Mouse (Mus musculus) retina, postnatal 7 days (tissue): ENCODE measurements at regions not wholly inside any gene's neighbourhood (a gene's known extent, or its start where the extent isn't known, plus 50 kb on each side); places are given as distances from the start of the nearest gene placed in this dataset.
"Not testable (repeated sequence)": the region's sequence is repeated elsewhere in the genome, so short reads cannot be mapped to it uniquely, and the experiment has no call there.

ENCODE experiments used
- DNase-seq: peaks from one replicate; pipeline ENCODE4 v3.0.0-alpha.2; 2012; ENCODE audit warnings: low read depth, low spot score

DNA sequence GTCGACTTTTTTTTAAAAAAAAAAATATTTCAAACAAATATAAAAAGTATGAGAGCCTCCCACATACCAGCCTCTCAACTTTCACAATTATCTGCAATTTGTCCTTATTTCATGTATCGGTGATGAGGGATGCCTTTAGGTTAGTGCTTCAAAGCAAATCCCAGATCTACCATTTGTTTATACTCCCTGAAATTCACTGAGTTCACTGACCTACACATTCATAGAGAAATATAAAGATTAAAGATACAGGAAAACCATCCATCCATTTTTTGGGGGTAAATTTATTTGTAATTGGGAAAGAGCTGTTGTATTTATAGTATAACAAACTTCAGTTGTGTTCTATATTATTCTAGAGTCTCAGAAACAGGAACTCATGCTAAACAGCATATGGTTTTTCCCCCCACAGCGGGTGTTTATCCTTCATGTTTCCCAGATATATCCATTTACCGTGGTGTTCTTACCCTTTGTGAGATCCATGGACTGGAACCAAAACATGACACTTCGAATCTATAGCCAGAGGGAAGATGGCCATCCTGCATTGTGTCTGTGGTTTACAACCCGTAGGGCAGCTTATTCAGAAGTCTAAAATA, 120.1 kb upstream of the Cpsf6 start:
- DNase-seq, result no peak

DNA sequence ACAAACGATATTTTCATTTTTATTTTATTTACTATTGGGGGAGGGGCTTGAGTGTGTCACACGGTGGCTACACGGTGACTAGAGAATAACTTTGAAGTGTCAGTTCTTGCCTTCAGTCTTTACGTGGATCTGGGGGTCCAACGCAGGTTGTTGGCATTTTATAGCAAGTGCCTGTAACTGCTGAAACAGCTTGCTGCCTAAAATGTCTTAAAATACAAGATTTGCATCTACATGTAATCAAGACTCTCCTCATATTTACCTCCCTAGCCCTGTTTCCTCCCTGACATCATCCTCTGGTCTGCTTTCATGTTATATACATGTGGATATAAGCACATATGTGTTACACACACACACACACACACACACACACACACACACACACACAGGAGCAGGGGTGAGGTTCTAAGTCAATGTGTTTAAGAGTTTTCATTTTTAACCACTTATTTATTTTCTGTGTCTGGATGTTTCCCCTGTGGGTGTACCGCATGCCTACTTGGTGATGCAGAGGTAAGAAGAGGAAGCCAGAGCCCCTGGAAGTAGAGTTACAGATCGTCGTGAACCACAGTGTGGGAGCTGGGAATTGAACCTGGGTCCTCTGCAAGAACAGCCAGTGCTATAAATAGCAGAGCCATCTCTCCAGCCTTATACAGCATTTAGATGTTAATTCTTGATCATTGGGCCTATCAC, 119.5 kb upstream of the Cpsf6 start:
- DNase-seq, result no peak

DNA sequence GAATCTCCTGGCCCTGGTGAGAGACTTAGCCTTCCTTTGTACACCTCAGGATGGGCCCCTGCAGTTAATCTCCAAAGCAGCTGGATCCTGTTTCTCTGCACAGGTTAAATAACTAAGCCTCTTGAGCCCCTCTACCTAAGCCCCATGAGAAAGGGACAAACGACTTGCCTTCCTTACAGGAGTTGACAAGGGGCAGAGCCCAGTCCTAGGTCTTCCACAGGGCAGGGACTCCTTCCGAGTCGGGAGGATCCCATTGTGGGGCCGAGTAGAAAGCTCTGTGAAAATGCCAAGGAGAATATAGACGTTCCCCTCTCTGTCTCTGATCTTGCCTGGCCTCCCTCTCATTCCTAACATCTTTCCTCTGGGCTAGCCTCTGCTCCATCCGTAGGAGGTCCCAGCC, 118.7 kb upstream of the Cpsf6 start:
- no peak for DNase-seq

DNA sequence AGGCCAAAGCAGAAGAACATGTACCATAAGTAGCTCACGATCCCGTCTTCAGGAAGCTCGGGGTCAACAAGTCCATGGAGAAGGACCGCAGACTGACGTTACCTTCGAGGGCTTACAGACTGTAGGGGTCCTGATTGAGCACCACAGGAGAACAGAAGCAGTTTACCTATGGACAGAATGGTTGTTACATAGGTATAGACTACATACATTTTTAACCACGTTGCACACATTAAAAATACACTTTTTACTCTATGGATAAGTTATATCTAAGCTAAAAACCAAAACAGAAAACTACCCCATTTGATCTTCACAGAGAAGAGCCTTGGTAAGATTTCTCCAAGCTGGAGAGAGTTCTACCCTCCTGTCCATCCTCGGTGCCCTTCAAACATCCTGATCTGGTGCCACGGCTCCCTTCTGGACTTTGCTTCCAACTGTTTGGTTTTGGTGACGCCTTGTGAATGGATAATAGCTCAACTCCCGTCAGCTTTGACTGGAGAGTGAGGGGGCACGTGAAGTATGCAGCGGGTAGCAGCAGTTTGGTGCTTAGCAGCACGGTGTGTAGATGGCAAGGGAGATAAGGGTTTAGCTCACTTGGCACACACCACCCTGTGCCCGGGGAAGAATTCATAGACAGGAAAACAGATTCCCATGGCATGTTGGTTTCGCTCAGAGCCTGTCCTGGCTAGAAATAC, 117.9 kb upstream of the Cpsf6 start:
- no peak for DNase-seq

DNA sequence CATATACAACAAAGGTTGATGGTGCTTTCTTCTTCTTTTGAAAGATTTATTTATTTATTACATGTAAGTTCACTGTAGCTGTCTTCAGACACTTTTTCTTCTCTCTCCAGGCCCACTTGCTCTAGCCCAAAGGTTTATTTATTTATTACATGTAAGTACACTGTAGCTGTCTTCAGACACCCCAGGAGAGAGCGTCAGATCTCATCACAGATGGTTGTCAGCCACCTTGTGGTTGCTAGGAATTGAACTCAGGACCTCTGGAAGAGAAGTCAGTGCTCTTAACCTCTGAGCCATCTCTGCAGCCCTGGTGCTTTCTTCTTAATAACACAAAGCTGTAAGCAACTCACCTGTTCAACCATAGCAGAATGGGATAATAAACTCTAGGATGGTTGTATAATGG, 117.3 kb upstream of the Cpsf6 start:
- not testable (repeated sequence) for DNase-seq

DNA sequence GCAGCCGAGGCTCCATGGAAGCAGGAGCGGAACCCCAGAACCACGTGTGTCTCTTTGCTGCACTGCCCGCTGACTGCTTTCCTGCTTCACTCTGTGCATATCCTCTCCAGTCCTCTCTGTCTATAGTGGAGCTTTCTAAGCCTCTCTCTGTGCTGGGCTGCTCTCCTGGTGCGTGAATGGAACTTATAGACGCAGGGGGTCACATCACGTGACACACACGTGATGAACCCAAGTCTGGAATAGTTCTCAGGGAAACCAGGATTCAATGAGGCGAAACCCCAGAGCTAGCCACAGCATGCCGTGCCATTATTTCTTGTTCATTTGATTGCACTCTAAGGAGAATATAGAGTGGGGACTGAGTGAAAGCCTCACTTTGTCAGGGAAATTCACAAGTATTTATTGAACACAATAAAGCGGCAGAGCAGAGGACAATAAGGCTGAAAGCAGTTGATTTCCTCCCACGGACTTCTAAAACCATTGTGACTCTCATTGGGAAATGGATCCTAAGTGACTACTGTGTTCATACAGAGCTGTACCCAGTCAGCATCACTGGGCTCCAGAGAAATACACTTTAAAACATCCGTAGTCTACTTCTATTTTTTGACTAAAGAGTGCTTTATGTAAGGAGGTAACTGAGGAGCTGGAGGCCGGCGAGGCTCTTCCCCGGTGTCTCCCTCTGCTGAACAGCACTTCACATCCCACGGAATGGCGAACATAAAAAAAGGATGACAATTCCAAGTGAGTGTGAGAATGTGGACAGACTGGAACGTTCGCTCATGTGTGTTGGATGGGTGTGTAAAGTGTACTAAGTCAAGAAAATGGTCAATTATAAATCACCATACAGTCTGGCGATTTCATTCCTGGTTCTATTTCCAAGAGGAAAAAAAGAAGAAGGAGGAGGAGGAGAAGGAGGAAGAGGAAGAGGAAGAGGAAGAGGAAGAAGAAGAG, 116.5 kb upstream of the Cpsf6 start:
- DNase-seq, result no peak

DNA sequence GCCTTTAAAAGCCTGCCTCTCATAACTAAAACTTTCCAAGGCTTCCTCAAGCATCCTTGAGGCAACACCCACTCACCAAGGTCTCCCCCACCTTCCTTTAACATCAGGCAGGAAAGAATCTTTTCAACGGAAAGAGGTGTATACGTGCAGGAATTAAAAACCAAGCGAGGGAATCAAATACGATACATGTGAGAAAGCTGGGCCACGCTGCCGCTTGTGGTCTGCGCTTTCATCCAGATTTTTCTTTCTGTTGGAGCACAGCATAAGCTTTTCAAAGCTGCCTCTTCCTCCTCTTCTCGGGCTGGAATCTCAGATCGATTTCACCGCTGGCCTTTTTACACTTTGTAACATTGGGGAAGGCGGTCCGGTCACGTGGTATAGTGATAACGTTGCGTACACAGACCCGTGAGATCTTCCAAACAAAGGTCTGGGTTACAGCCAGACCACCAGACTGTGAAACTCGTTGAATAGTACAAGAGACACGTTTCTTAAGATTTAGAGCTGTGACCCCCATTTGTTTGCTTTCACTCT, 114.4 kb upstream of the Cpsf6 start:
- no peak for DNase-seq

DNA sequence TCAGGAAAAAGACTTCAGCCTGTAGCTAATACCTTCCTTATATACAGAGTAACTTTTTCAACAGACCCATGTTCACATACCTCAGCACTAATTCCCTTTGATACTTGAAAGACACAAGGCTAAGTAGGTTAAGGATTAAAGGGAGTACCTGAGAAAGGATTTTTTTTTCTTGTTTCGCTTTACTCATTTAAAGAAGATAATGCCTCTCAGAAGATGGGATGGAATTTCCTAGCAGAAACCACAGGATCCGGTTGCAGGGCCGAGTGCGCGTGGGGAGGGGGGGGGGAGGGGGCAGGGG, 114.0 kb upstream of the Cpsf6 start:
- DNase-seq, result no peak

DNA sequence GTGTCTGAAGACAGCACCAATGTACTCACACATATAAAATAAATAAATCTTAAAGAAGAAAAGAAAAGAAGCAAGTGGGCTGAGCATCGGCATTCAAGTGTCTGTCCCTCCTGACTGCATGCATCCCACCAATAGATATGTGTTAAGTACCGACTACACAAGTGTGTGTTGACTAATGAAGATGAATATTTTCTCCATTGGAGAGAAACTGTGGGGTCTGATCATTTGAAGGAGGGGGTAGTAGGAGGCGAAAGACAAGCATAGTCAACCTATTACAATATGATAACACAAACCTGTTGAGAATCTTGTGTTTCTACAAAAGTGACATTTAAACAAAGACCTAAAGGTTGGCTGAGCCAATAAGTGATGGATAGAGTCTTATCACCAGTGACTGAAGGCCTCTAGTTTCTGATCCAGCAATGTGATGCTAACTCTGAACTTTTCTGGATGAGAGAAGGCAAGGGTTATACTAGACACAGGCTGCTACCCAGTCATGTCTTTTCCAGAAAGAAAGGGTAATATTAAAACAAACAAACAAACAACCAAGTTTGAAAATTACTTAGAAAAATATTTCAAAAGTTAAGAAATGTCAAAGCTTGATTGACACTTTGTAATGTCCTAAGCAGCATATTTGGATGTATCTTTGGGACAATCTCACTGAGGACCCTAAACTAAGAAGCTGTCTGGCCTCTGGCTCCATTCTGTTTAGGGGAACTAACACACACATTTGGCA, 113.4 kb upstream of the Cpsf6 start:
- DNase-seq, result no peak

DNA sequence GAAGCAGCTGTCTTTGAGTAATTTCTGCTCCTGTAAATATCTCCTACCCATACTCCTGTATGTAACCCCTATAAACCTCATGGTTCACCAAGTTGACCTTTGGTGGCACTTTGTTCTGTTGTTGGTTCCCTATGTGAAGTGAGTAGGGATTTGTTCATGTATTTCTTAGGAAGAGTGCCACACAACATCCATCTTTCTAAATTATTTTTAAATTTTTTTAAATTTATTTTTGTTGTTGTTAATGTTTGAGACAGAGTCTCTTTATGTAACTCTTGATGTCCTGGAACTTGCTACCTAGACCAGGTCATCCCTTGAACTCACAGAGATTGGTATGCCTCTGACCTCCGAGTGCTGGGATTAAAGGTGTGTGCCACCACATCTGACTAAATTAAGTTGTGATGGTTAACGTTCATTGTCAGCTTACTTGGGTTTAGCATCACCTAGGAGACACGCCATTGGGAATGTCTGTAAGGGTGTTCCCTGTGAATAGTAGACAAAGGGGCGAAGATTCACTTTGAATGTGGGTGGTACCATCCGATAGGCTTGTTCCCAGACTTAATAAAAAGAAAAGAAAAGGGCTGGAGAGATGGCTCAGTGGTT, 112.7 kb upstream of the Cpsf6 start:
- DNase-seq, result no peak

DNA sequence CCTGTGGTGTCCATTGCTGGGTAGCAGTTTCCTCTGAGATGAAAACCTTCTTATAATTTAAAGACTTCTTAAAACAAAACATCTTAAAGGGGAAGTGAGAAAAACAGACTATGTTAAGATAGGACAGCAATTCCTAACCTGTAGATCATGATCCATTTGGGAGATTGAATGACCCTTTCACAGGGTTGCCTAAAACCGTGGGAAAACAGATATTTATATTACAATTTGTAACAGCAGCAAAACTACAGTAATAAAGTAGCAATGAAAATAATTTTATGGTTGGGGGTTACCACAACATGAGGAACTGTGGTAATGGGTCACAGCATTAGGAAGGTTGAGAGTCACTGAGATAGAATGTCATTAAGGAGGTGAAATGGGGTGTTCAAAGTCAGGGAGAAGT, 111.9 kb upstream of the Cpsf6 start:
- DNase-seq, result no peak

DNA sequence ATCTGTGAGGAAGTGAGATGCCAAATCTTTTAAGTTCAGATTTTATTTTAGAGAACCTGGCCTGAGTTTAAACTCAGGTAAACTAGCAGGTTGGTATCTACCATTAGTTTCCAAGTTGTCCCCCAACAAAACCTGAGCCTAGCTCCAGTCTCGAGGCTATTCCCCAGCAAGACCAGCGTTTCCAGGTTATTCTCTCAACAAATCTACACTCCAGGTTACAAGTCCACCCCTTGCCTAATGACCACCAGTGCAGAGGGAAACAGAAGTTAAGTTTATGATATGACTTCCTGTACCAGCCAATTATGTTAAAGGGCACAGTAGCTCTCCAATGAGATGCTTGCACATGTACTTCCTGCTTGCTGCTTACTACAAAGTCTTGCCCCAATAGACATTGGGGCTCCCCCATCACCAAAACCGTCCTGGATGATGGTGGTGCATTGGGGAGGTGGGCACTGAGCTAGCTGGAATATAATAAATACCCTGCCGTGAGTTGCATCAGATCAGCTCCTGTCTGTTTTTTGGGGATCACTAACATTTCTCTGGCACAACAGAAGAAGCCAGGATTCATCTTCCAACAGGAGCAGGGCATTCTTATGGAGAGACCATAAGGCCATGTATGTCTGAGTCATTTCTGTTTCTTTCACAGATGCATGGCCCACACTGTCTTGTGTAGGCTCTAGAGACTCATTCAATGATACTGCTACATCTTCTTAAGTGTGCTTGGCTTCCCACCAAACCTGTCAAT, 111.2 kb upstream of the Cpsf6 start:
- DNase-seq, result no peak

DNA sequence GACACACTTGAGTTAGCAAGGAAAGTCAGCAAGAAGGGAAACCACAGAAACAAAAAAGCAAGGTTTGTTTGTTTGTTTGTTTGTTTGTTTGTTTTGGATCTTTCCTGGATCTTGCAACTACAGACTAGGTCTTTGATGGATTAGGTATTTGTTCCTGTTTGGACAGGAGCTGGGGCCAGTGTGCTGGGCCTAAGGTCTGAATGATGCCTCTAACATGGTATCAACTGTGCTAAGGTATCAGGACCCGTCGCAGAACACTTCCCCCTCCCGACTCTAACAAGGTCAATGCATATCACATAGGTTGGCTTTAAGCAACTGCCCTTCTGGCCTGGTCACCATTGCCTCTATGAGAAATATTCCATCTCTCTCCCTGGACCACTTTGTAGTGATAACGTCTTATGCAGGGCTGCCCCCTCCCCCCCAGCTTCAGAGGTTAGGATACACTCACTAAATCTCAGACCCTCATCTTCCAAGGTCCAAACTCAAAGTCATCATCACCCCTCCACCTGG, 103.3 kb upstream of the Cpsf6 start:
- DNase-seq, result no peak

DNA sequence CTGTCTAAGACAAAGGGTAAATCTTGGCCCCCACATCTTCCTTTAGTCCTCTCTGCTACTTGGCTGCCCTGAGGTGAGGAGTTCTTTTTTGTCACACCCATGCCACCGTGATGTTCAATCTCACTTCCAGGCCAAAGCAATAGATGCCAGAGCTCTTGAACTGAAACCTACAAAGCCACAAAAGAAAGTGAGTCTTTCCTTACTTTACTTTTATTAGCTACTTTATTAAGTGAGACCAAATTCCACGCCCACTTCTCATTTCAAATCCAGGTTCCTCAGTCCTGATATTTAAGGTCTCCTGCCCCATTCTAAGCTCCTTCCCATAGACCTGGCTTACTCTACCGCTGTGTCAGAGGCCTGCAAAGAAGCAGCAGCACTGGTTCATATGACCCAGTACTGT, 102.5 kb upstream of the Cpsf6 start:
- DNase-seq, result no peak

DNA sequence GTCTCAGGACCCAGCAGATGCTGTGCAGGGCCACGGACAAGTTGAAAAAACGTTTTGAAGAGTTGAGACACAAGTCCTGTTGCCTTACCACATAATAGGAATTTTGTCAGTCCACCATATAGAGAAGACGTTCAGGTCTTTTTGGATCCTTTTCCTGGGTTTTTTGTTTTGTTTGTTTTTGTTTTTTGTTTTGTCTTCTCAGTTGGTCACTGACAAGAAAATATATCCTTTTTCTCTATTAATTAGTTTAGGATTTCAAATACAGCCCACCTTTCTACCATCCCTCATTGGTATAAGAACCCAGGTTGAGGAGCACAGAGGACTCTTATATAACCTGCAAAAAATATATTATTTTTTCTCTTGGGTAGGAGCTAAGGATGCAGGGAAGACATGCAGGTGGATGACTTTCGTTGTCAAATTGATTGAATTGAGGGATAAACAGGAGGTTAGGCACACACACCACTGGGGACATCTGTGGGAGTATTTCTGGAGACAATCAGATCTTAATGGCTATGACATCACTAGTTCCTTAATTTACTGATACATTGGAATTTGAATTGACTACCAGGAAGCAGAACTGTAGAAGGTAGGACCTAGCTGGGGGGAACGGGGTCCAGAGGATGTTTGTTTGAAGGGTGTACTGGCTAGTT, 101.7 kb upstream of the Cpsf6 start:
- no peak for DNase-seq

DNA sequence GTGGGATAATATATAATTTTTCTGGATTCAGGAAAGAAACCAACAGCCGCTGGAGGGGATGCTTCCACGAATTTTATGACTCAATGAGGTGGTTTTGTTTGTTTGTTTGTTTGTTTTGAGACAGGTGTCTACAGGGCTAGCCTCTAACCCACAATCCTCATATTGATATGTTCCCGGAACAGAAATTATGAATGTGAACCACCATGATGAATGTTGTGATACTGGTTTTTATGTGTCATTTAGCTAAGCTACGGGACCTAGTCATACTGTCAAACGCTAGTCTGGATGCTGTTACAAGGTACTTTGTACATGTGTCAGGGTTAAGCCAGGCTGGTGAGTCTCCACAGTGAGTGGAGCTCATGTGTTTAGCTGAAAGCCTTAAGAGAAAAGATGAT, 100.6 kb upstream of the Cpsf6 start:
- no peak for DNase-seq

DNA sequence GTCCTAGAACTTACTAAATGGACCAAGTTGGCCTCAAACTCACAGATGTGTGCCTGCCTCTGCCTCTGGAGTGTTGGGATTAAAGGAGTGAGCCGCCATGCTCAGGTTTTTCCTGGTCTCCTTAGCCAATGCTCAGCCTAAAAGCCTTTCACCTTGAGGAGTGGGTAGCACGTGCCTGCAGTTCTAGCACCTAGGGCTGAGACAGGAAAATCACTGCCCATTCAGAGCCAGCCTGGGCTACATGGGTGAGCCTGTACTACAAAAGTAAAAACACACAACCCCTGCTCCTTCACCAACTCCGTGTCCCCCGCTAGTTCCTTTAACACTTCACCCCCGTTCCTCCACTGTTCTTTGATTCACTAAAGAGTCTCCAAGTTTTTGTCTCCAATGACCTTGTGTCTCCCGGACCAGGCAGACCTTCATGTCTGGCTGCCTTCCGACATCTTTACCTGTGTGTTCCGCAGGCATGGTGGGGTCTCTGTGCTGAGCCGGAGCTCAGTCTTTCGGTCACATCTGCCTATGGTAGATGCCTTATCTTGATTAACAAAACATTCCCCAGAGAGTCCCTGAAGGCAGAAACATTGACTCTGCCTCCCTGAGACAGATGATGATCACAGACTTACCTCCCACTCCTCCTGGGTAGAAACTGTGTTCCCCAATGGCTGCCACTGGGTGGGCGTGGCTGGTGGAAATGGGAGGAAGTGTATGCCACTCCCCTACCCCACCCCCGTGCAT, 100.1 kb upstream of the Cpsf6 start:
- DNase-seq, result no peak

DNA sequence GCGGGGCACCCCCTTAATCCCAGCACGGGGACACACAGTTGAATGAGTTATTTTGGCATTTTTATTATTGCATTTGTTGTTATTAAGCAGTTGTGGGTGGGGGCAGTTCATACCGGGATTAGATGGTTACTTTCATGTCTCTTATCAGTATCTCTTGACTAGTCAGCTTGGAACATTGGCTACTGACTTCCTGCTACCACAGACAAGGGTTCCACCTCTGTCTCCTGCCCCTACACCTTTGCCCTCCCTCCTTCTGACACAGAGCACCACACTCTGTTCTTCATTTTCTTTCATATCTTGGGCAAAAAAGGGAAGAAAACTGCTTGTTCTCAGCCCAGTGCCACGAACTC, 99.1 kb upstream of the Cpsf6 start:
- DNase-seq, result no peak
